Mouse (Mus musculus): ENCODE data around the gene Bscl2.

- TF ChIP-seq CTCF (IDR thresholded peaks at IDR 0.05; ENCODE audit: control insufficient read depth, insufficient read depth, insufficient replicate concordance, low read depth, low read length) (no peak), POLR2A (IDR thresholded peaks at IDR 0.05; ENCODE audit: control insufficient read depth, low read depth, low read length) (no peak)
These were observed 27.0 kb downstream of the Bscl2 start for GRCm38 (mm10) chr19:8864265-8864664.

Measured in testis, adult 2 months (tissue).